Mouse (Mus musculus) liver, embryonic 14.5 days (tissue): ENCODE data around the gene Aqp7.

ENCODE experiments used
- CTCF ChIP-seq: IDR thresholded peaks from 2 replicates; pipeline ENCODE4 v1.5.1; 2016; ENCODE audit warnings: antibody characterized with exemption, low read depth, control low read depth
- EP300 ChIP-seq: IDR thresholded peaks from 2 replicates; pipeline ENCODE4 v1.6.1; 2016; ENCODE audit warnings: antibody characterized with exemption, low read depth

DNA sequence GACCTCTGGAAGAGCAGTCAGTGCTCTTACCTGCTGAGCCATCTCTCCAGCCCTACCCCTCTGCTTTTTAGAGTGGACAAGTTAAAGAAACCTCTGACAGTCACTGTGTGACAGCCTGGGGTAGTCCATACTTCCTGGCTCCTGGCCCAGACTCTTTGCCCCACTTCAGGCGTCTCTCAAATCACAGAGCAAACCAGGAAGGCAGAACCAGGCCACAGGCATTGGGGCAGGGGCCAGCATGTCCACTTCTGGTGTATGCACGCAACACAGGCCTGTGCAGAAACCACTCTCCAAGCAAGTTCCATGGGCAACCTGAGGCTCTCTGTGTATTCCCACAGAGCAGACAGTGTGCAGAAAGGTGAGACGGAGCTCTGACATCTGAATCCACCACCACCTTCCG is 17.3 kb upstream of the Aqp7 start:
- no peak for TF ChIP-seq CTCF
- TF ChIP-seq EP300: no peak
